Mouse (Mus musculus): ENCODE data around the gene Ptgfrn.

- TF ChIP-seq CTCF (IDR thresholded peaks at IDR 0.05; ENCODE audit: low read depth) (no peak), EP300 (IDR thresholded peaks at IDR 0.05; ENCODE audit: low read depth) (no peak)
Observed at GRCm38 (mm10) chr3:101143465-101143864, 33.4 kb upstream of the Ptgfrn start.

Data from heart, postnatal 0 days (tissue).